In the genomic region with DNA sequence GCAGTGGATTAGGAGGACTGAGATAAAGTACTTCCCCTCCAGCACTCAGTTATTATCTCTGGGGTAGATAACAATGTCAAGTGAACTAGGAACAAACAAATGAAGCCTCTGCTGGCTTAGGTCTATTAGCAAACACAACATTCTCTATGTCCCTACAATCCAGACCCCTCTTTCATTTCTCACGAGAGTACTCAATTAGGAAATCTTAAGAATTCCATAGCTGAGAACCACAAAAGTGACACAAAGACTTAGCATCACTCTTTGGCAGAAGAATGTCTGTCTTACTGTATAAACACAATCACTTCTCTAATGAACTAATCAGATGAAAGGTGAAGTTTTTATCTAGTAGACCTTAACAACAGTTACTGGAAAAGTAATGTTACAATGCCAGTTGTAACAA, we compare ENCODE assay signal across 22 mouse cellular contexts.
"Had no signal": no experiment of that assay in that cellular context is flagged by ENCODE, and none has a peak within 500 bp of the region (broad histone marks: within the 10 kb centered on the region; RNA-seq: fewer than 3 reads in every experiment).

No protein-coding gene starts in this region.

- H3K27ac ChIP-seq: lung, embryonic 15.5 days; macrophage; midbrain, embryonic 10.5 days; midbrain, embryonic 12.5 days; neural tube, embryonic 13.5 days; neural tube, embryonic 15.5 days had no signal

- H3K4me3 ChIP-seq: lung, embryonic 15.5 days; megakaryocyte, embryonic 14.5 days; midbrain, embryonic 10.5 days; midbrain, embryonic 12.5 days; myocyte; neural tube, embryonic 13.5 days; neural tube, embryonic 15.5 days had no signal

- H3K4me2 ChIP-seq: lung, embryonic 15.5 days; midbrain, embryonic 12.5 days; neural tube, embryonic 13.5 days; neural tube, embryonic 15.5 days had no signal

- H3K9ac ChIP-seq: liver, postnatal 0 days; lung, embryonic 15.5 days; midbrain, embryonic 12.5 days; neural tube, embryonic 13.5 days; neural tube, embryonic 15.5 days had no signal

- H3K27me3 ChIP-seq: lung, embryonic 15.5 days; megakaryocyte, embryonic 14.5 days; midbrain, embryonic 12.5 days; neural tube, embryonic 13.5 days; neural tube, embryonic 15.5 days had no signal

- ATAC-seq: liver, postnatal 0 days; lung, postnatal 0 days; midbrain, embryonic 16.5 days had no signal

- H3K9me3 ChIP-seq: lung, embryonic 15.5 days; megakaryocyte, embryonic 14.5 days; midbrain, embryonic 10.5 days; midbrain, embryonic 12.5 days; neural tube, embryonic 13.5 days; neural tube, embryonic 15.5 days had no signal

- H3K4me1 ChIP-seq: megakaryocyte, embryonic 14.5 days; midbrain, embryonic 10.5 days; midbrain, embryonic 12.5 days had no signal

- DNase-seq: liver, postnatal 0 days; lung, adult 2 months; lung, postnatal 14 days; lung, postnatal 36 days; midbrain, embryonic 14.5 days; right cerebral cortex, adult 18-20 months; right cerebral cortex, postnatal 25 days; right cerebral cortex, postnatal 4 days; spleen, adult 18-20 months; thymus, adult 18-20 months; thymus, postnatal 14 days; thymus, postnatal 36 days had no signal
